Mouse (Mus musculus) liver, embryonic 14.5 days (tissue): ENCODE measurements around the gene Cfap45. TPM values are rescaled to one million over a fixed set of nuclear protein-coding genes. Genes with fewer than 3 reads are reported as not detected.

Experiments
- ATAC-seq: fragments of 200-750 bp; cut with Nextera tagmentation; 2 replicates; pipeline ENCODE4 v1.8.0; 2017; ENCODE audit warnings: moderate number of reproducible peaks, mild to moderate bottlenecking, moderate library complexity; ENCODE audit not compliant: insufficient read depth
- DNase-seq, 3 experiments: peaks; one replicate each; pipeline ENCODE4 v3.0.0-alpha.2; 2012 to 2013; ENCODE audit warnings: low read depth in 3 of 3, low spot score in 3 of 3
- H3K27ac ChIP-seq: fragments of 300-500 bp; sonication (generic); 2 replicates; pipeline ENCODE4 v1.5.1; 2014; ENCODE audit warnings: moderate library complexity, mild to moderate bottlenecking, control low read depth, inconsistent platforms
- H3K27me3 ChIP-seq: fragments of 300-500 bp; sonication (generic); 2 replicates; pipeline ENCODE4 v1.6.1; 2014; ENCODE audit warnings: mild to moderate bottlenecking, low read length, moderate library complexity; ENCODE audit not compliant: control insufficient read depth, insufficient read depth
- H3K36me3 ChIP-seq: fragments of 300-500 bp; sonication (generic); replicated peaks from 2 replicates; pipeline ENCODE4 v1.6.1; 2014; ENCODE audit warnings: low read depth; ENCODE audit not compliant: control insufficient read depth, insufficient read depth
- H3K4me1 ChIP-seq, 2 experiments: fragments of 200-500 bp in 1 of 2; fragments of 300-500 bp in 1 of 2; sonication (generic) in 1 of 2; replicated peaks; 2 replicates each; pipeline ENCODE4 v1.6.1; 2012 to 2014; ENCODE audit warnings: antibody characterized with exemption in 1 of 2, inconsistent platforms in 1 of 2, low read length in 1 of 2; ENCODE audit not compliant: control insufficient read depth in 2 of 2, insufficient read depth in 2 of 2
- H3K4me2 ChIP-seq: fragments of 300-500 bp; sonication (generic); 2 replicates; pipeline ENCODE4 v1.6.1; 2014; ENCODE audit warnings: low read depth, mild to moderate bottlenecking, control low read depth, moderate library complexity
- H3K4me3 ChIP-seq, 2 experiments: fragments of 200-500 bp in 1 of 2; fragments of 300-500 bp in 1 of 2; sonication (generic) in 1 of 2; 2 replicates each; pipeline ENCODE4 v1.5.1; 2012 to 2014; ENCODE audit warnings: low read depth in 2 of 2, low read length in 2 of 2, mild to moderate bottlenecking in 2 of 2, control low read depth in 1 of 2, inconsistent platforms in 1 of 2, moderate library complexity in 1 of 2; ENCODE audit not compliant: insufficient read depth in 1 of 2
- H3K9ac ChIP-seq: fragments of 300-500 bp; sonication (generic); replicated peaks from 2 replicates; pipeline ENCODE4 v1.6.1; 2014; ENCODE audit warnings: mild to moderate bottlenecking, control low read depth, moderate library complexity
- H3K9me3 ChIP-seq: fragments of 300-500 bp; sonication (generic); 2 replicates; pipeline ENCODE4 v1.6.1; 2016; ENCODE audit warnings: low read length, mixed read lengths; ENCODE audit not compliant: control insufficient read depth
- CTCF ChIP-seq: IDR thresholded peaks from 2 replicates; pipeline ENCODE4 v1.5.1; 2016; ENCODE audit warnings: antibody characterized with exemption, low read depth, control low read depth
- EP300 ChIP-seq: IDR thresholded peaks from 2 replicates; pipeline ENCODE4 v1.6.1; 2016; ENCODE audit warnings: antibody characterized with exemption, low read depth
- WGBS: fragments of 180-500 bp; shearing (Covaris S2); extraction: QIAGEN DNeasy Blood & Tissue Kit; methylation state at CpG from one replicate; pipeline ENCODE4 v1.1.7; 2014; ENCODE audit not compliant: insufficient replicate concordance; 5-methylcytosine and 5-hydroxymethylcytosine counted together
- polyA plus RNA-seq, 2 experiments: library from polyadenylated mRNA; depleted of rRNA in 1 of 2; stranded (reverse) in 1 of 2; unstranded in 1 of 2; fragments of >200 nt; fragmentation: Nextera tagmentation in 1 of 2; extraction: Ambion mirVana in 1 of 2; gene quantifications; 2 replicates each; pipeline versions ENCODE4 v1.2.1 to v1.2.3; 2012 to 2014

Cfap45 gene
- polyA plus RNA-seq, 2 experiments = 0.22 to 0.28 TPM

DNA sequence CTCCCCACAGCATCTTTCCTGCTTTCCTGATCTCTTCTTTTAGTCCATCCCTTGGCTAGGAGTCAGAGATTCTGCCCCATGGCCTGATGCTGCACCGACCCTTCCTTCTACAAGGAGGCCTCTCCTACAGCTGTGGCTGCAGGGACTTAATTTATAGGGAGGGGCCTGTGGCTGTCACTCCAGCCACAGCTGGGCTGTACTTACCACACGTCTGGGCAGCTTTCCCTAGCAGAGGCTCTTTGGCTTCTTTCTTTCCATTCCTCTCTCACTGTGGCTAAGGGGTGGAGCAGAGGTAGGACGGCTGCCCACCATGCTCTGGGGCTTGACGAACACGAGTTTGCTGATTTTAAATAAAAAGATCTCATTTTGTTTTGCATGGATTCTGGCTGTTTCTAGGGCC lies 13.6 kb upstream of the Cfap45 start:
- Histone ChIP-seq H3K27ac (no peak overlapping the region), H3K27me3 (no peaks in the 10 kb centered on the region), H3K9ac (no peak overlapping the region), H3K9me3 (no peaks in the 10 kb centered on the region), H3K4me2 (no peak overlapping the region), H3K4me3 (no peak overlapping the region), H3K4me1 (peaks cover 0 to 29% of the 10 kb centered on the region in 2 experiments; a peak in 2 of 4 replicates), H3K36me3 (peaks cover 3% of the 10 kb centered on the region)
- TF ChIP-seq EP300 (no peak), CTCF (no peak)
- DNase-seq (no peak), ATAC-seq (no peak)
- 48% methylated on average over 5 of the region's 5 CpGs for WGBS

DNA sequence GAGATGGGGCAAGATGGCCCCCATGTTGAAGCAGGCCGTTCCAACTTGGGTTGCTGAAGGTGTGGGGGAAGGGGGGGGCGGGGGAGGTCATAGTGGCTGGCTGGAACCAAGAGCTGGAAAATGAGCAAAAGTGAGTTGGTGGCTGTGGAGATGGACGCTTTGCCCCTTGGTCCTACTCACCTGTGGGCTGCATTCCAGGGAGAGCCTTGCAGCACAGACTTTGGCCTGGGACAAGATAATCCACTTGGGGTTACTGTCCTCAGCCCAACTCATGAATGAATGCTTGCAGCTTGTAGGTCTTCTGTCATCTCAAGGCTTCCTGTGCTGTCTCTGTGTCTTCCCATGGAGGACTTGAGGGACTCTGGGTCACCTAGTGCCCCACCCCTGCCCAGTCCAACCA lies 12.9 kb upstream of the Cfap45 start:
- ATAC-seq (no peak), DNase-seq (no peak)
- no peaks in the 10 kb centered on the region for H3K9me3 ChIP-seq
- H3K27me3 ChIP-seq = no peaks in the 10 kb centered on the region
- 50% methylated on average over 3 of the region's 3 CpGs for WGBS
- H3K27ac ChIP-seq = no peak overlapping the region
- peaks cover 3% of the 10 kb centered on the region for H3K36me3 ChIP-seq
- peaks cover 0 to 28% of the 10 kb centered on the region in 2 experiments; a peak in 2 of 4 replicates for H3K4me1 ChIP-seq
- no peak overlapping the region for H3K4me2 ChIP-seq
- no peak overlapping the region for H3K4me3 ChIP-seq
- H3K9ac ChIP-seq = no peak overlapping the region
- TF ChIP-seq EP300 = no peak
- TF ChIP-seq CTCF = no peak

DNA sequence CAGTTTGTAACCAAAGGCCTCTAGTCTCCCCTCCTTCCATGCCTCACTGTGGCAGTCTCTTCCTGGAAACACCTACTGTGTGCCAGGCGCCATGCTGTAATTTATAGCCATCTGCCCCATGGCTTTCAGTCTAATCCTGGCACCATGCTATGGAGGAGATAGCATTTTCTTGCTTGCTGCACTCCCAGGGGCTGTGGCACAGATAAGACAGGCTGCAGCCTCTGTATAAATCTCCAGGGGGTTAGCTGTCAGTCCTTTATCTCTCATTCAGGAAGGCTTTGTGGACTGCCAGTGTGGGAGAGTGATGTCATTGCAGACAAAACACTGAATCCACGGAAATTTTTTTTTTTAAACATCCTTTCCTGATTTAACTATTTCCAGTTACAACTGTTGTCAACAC lies 12.4 kb upstream of the Cfap45 start:
- no peak overlapping the region for H3K4me2 ChIP-seq
- peaks cover 0 to 31% of the 10 kb centered on the region in 2 experiments; a peak in 2 of 4 replicates for H3K4me1 ChIP-seq
- TF ChIP-seq EP300 (no peak), CTCF (no peak)
- H3K36me3 ChIP-seq = peaks cover 3% of the 10 kb centered on the region
- no peak overlapping the region for H3K9ac ChIP-seq
- H3K27me3 ChIP-seq = no peaks in the 10 kb centered on the region
- no peaks in the 10 kb centered on the region for H3K9me3 ChIP-seq
- WGBS = 18% methylated on average over 2 of the region's 2 CpGs
- ATAC-seq = peak; percentile 47; the same call in 1 of the 2 replicates
- H3K27ac ChIP-seq = no peak overlapping the region
- H3K4me3 ChIP-seq = no peak overlapping the region
- DNase-seq = no peak

DNA sequence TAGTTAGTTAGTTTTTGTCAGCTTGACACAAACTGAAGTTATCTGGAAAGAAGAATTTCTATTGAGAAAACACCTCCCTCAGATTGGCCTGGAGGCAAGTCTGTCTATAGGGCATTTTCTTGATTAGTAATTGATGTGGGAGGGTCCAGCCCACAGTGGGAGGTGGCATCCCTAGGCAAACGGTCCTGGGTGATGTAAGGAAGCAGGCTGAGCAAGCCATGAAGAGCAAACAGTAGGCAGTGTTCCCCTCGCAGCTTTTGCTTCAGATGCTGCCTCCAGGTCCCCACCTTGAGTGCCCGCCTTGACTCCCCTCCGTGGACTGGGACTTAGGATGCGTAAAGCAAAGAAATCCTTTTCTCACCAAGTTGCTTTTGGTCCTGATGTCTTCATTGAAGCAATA lies 11.4 kb upstream of the Cfap45 start:
- Histone ChIP-seq H3K4me3 (no peak overlapping the region), H3K27me3 (no peaks in the 10 kb centered on the region), H3K27ac (no peak overlapping the region), H3K9ac (no peak overlapping the region), H3K4me1 (peaks cover 0 to 33% of the 10 kb centered on the region in 2 experiments; a peak in 2 of 4 replicates), H3K4me2 (no peak overlapping the region), H3K9me3 (no peaks in the 10 kb centered on the region), H3K36me3 (peaks cover 3% of the 10 kb centered on the region)
- TF ChIP-seq EP300 = no peak
- TF ChIP-seq CTCF = no peak
- no peak for DNase-seq
- 61% methylated on average over 5 of the region's 5 CpGs for WGBS
- ATAC-seq = no peak

DNA sequence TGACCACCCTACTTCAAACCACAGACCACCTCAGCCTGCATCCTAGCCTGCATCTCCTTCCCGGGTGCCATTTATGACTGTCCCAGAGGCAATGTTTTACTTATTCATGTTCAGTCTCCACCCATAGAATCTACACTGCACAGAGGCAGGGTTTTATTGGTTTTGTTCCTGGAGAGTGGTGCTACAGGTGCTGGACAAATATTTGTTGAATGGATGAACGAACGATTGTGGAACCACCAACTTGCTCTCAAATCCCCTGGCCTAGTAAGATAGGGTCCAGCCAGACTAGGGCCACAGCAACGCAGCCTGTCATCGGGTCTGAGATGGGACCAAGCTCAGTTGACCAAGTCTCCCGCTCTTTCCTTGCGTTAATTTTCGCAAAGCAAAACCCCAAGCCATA lies 10.6 kb upstream of the Cfap45 start:
- peaks cover 0 to 37% of the 10 kb centered on the region in 2 experiments; a peak in 2 of 4 replicates for H3K4me1 ChIP-seq
- no peak overlapping the region for H3K27ac ChIP-seq
- TF ChIP-seq EP300 (no peak), CTCF (no peak)
- no peaks in the 10 kb centered on the region for H3K27me3 ChIP-seq
- DNase-seq (no peak), ATAC-seq (no peak)
- peaks cover 3% of the 10 kb centered on the region for H3K36me3 ChIP-seq
- 41% methylated on average over 8 of the region's 8 CpGs for WGBS
- 0 out of 2 replicates have a peak overlapping the region, but pooled peaks have one; percentile 18 for H3K4me2 ChIP-seq
- H3K4me3 ChIP-seq = no peak overlapping the region
- H3K9ac ChIP-seq = no peak overlapping the region
- no peaks in the 10 kb centered on the region for H3K9me3 ChIP-seq
